Mouse (Mus musculus) mouse trophoblast stem cell (cell line): ENCODE data around the gene Ltbp3.

Experiments
- in situ Hi-C, 2 experiments: fragments of 300-500 bp; cut with MseI, MboI; formaldehyde crosslinking; loops; 2 replicates in 1 of 2; 3 replicates in 1 of 2; pipeline ENCODE4 v1.15.1; 2025

The Ltbp3 gene

GRCm38 (mm10) chr19:5740320-5741317 lies at the start of gene Ltbp3:
TSS of gene Ltbp3 (plus strand) at chr19:5740904.
- in situ Hi-C loops, result no loop called here

GRCm38 (mm10) chr19:5691601-5692000 lies 49.1 kb upstream of the Ltbp3 start:
- in situ Hi-C loops, result no loop called here

GRCm38 (mm10) chr19:5692086-5692912 lies 48.4 kb upstream of the Ltbp3 start:
- in situ Hi-C loops, result no loop called here

GRCm38 (mm10) chr19:5692913-5693396 lies 47.7 kb upstream of the Ltbp3 start:
- in situ Hi-C loops, result no loop called here

- in situ Hi-C loops, result no loop called here
These were observed 46.9 kb upstream of the Ltbp3 start for GRCm38 (mm10) chr19:5693801-5694200.

- in situ Hi-C loops, result no loop called here
These were observed 44.7 kb upstream of the Ltbp3 start for GRCm38 (mm10) chr19:5695849-5696462.

GRCm38 (mm10) chr19:5704163-5704800 lies 36.4 kb upstream of the Ltbp3 start, which contains the start of gene Kcnk7:
TSS of gene Kcnk7 (plus strand) at chr19:5704367.
- in situ Hi-C loops, result no loop called here

- in situ Hi-C loops, result no loop called here
These were observed 35.7 kb upstream of the Ltbp3 start for GRCm38 (mm10) chr19:5704801-5705571.

GRCm38 (mm10) chr19:5710068-5710467 lies 30.6 kb upstream of the Ltbp3 start:
- in situ Hi-C loops, result loop anchor here in 1 of 2 experiments (10.0 kb wide), 1 partner anchor 65 kb away; the partner anchor contains the start of gene Scyl1

GRCm38 (mm10) chr19:5710581-5710980 lies 30.1 kb upstream of the Ltbp3 start:
- in situ Hi-C loops, result loop anchor here in 1 of 2 experiments (10.0 kb wide), 1 partner anchor 64 kb away; the partner anchor contains the start of gene Scyl1

GRCm38 (mm10) chr19:5711218-5711617 lies 29.5 kb upstream of the Ltbp3 start:
- in situ Hi-C loops, result loop anchor here in 1 of 2 experiments (10.0 kb wide), 1 partner anchor 64 kb away; the partner anchor contains the start of gene Scyl1

- in situ Hi-C loops, result loop anchor here in 1 of 2 experiments (10.0 kb wide), 1 partner anchor 63 kb away; the partner anchor contains the start of gene Scyl1
These were observed 28.7 kb upstream of the Ltbp3 start for GRCm38 (mm10) chr19:5711907-5712460.

GRCm38 (mm10) chr19:5713255-5713654 lies 27.4 kb upstream of the Ltbp3 start:
- in situ Hi-C loops, result loop anchor here in 1 of 2 experiments (10.0 kb wide), 1 partner anchor 62 kb away; the partner anchor contains the start of gene Scyl1

- in situ Hi-C loops, result loop anchor here in 1 of 2 experiments (10.0 kb wide), 1 partner anchor 61 kb away; the partner anchor contains the start of gene Scyl1
These were observed 27.0 kb upstream of the Ltbp3 start for GRCm38 (mm10) chr19:5713730-5714129.

GRCm38 (mm10) chr19:5715793-5716688 lies 24.7 kb upstream of the Ltbp3 start:
- in situ Hi-C loops, result loop anchor here in 1 of 2 experiments (10.0 kb wide), 1 partner anchor 59 kb away; the partner anchor contains the start of gene Scyl1

- in situ Hi-C loops, result loop anchor here in 1 of 2 experiments (10.0 kb wide), 1 partner anchor 58 kb away; the partner anchor contains the start of gene Scyl1
These were observed 23.7 kb upstream of the Ltbp3 start for GRCm38 (mm10) chr19:5716955-5717354.

GRCm38 (mm10) chr19:5721233-5721632 lies 19.5 kb upstream of the Ltbp3 start:
- in situ Hi-C loops, result no loop called here

GRCm38 (mm10) chr19:5722848-5723425 lies 17.8 kb upstream of the Ltbp3 start:
- in situ Hi-C loops, result no loop called here
